Mouse (Mus musculus): ENCODE measurements around the gene Lrrtm3.

The Lrrtm3 gene

GRCm38 (mm10) chr10:63886449-63887088 lies 203.5 kb downstream of the Lrrtm3 start:
- peak; percentile 6 to 29 for DNase-seq

GRCm38 (mm10) chr10:63880462-63880903 lies 209.6 kb downstream of the Lrrtm3 start:
- DNase-seq = peak; percentile 60 to 81

All from lung, postnatal 4 days (tissue).